Mouse (Mus musculus) embryonic fibroblast, embryonic 13.5 days (primary cell): ENCODE measurements at regions not wholly inside any gene's neighbourhood (a gene's known extent, or its start where the extent isn't known, plus 50 kb on each side); places are given as distances from the start of the nearest gene placed in this dataset.
A peak's percentile ranks its signal among the peaks of the same experiment; 100 is the strongest.

ENCODE experiments used
- H3K27ac ChIP-seq: 2 replicates; pipeline ENCODE4 v1.5.1; 2012; ENCODE audit warnings: low read length, control low read depth, inconsistent platforms; ENCODE audit not compliant: insufficient read depth
- H3K4me1 ChIP-seq: 2 replicates; pipeline ENCODE4 v1.6.1; 2011; ENCODE audit warnings: low read length; ENCODE audit not compliant: control insufficient read depth, insufficient read depth
- H3K4me3 ChIP-seq: 2 replicates; pipeline ENCODE4 v1.5.1; 2011; ENCODE audit warnings: mild to moderate bottlenecking, control low read depth, low read length; ENCODE audit not compliant: insufficient read depth
- CTCF ChIP-seq: IDR thresholded peaks from 2 replicates; pipeline ENCODE4 v1.5.1; 2011; ENCODE audit warnings: mild to moderate bottlenecking, control low read depth, low read length, moderate library complexity, borderline replicate concordance; ENCODE audit not compliant: insufficient read depth
- POLR2A ChIP-seq: IDR thresholded peaks from 2 replicates; pipeline ENCODE4 v1.6.1; 2011; ENCODE audit warnings: low read depth, mild to moderate bottlenecking, control low read depth, low read length, moderate library complexity

GRCm38 (mm10) chr15:93732825-93733224 is 137.1 kb upstream of the Prickle1 start:
- TF ChIP-seq CTCF, result no peak
- TF ChIP-seq POLR2A, result no peak
- no peak overlapping the region for H3K27ac ChIP-seq
- no peaks in the 10 kb centered on the region for H3K4me1 ChIP-seq
- H3K4me3 ChIP-seq, result no peak overlapping the region

GRCm38 (mm10) chr15:93731161-93731560 is 135.5 kb upstream of the Prickle1 start:
- TF ChIP-seq CTCF, result no peak
- no peaks in the 10 kb centered on the region for H3K4me1 ChIP-seq
- H3K27ac ChIP-seq, result no peak overlapping the region
- no peak overlapping the region for H3K4me3 ChIP-seq

- Histone ChIP-seq H3K4me3 (no peak overlapping the region), H3K27ac (no peak overlapping the region), H3K4me1 (no peaks in the 10 kb centered on the region)
- TF ChIP-seq CTCF (no peak), POLR2A (no peak)
Observed at GRCm38 (mm10) chr15:93715443-93715842, 119.8 kb upstream of the Prickle1 start.

- no peaks in the 10 kb centered on the region for H3K4me1 ChIP-seq
- no peak overlapping the region for H3K27ac ChIP-seq
- TF ChIP-seq CTCF (no peak), POLR2A (no peak)
- no peak overlapping the region for H3K4me3 ChIP-seq
Observed at GRCm38 (mm10) chr15:93713428-93713827, 117.7 kb upstream of the Prickle1 start.

GRCm38 (mm10) chr15:93712594-93712993 is 116.9 kb upstream of the Prickle1 start:
- no peak overlapping the region for H3K4me3 ChIP-seq
- no peak overlapping the region for H3K27ac ChIP-seq
- no peaks in the 10 kb centered on the region for H3K4me1 ChIP-seq
- TF ChIP-seq POLR2A (no peak), CTCF (no peak)

GRCm38 (mm10) chr15:93711150-93711784 is 115.6 kb upstream of the Prickle1 start:
- no peaks in the 10 kb centered on the region for H3K4me1 ChIP-seq
- H3K4me3 ChIP-seq, result no peak overlapping the region
- 0 out of 2 replicates have a peak overlapping the region, but pooled peaks have one; percentile 9 for H3K27ac ChIP-seq
- TF ChIP-seq CTCF (no peak), POLR2A (no peak)

- H3K4me3 ChIP-seq, result no peak overlapping the region
- TF ChIP-seq CTCF (no peak), POLR2A (no peak)
- H3K4me1 ChIP-seq, result peaks cover under 1% of the 10 kb centered on the region; the same call in 1 of the 2 replicates
- H3K27ac ChIP-seq, result 0 out of 2 replicates have a peak overlapping the region, but pooled peaks have one; percentile 9
Observed at GRCm38 (mm10) chr15:93710493-93711149, 114.9 kb upstream of the Prickle1 start.

- Histone ChIP-seq H3K4me1 (peaks cover 2% of the 10 kb centered on the region), H3K4me3 (no peak overlapping the region), H3K27ac (no peak overlapping the region)
- TF ChIP-seq CTCF (no peak), POLR2A (no peak)
Observed at GRCm38 (mm10) chr15:93706366-93706930, 110.8 kb upstream of the Prickle1 start.

- no peak overlapping the region for H3K4me3 ChIP-seq
- H3K27ac ChIP-seq, result no peak overlapping the region
- no peak for TF ChIP-seq CTCF
- no peak for TF ChIP-seq POLR2A
Observed at GRCm38 (mm10) chr15:93705651-93706050, 110.0 kb upstream of the Prickle1 start.

GRCm38 (mm10) chr15:93705109-93705508 is 109.4 kb upstream of the Prickle1 start:
- no peak for TF ChIP-seq CTCF
- TF ChIP-seq POLR2A, result no peak
- Histone ChIP-seq H3K4me3 (no peak overlapping the region), H3K27ac (no peak overlapping the region), H3K4me1 (peaks cover 2% of the 10 kb centered on the region)

More at GRCm38 (mm10) chr15:93705651-93706050, 110.0 kb upstream of the Prickle1 start:
- peaks cover 2% of the 10 kb centered on the region for H3K4me1 ChIP-seq
